Mouse (Mus musculus): ENCODE data around the gene Adam34.
"Not testable (repeated sequence)": the region's sequence is repeated elsewhere in the genome, so short reads cannot be mapped to it uniquely, and the experiment has no call there.

The Adam34 gene

DNA sequence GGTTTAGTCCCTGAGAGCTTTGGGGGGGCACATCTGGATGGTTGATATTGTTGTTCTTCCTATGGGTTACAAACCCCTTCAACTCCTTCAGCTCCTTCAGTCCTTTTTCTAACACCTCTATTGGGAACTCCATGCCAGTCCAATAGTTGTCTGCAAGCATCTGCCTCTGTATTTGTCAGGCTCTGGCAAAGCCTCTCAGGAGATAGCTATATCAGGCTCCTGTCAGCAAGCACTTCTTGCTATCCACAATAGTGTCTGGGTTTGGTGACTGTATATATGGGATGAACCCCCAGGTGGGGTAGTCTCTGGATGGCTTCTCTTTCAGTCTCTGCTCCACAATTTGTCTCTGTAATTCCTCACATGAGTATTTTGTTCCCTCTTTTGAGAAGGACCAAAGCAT is at the start of gene Adam34:
Gene Adam34 (minus strand): TSS at position 101 of the 400 bp plus-strand sequence.
- no peak for DNase-seq

DNA sequence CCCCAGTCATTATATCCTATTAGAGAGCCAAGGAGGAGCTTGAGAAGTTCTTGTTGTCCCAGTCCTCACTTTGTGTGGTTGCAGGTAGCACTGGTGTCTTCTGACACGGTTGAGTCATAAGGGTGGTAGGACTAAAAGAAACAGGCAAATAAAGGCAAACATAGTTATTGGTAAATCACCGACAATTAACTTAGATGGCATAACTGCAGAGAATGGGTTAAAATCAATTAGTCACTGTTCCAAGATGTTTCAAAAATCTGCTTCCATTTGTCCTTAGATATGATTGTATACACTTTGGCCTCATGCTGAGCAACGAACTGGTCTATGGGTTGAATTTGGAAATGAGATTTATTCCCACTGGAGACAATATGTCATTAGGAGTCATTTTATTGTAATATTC is 82.7 kb downstream of the Adam34 start, which contains the start of gene Gm5346:
Gene Gm5346 (minus strand): TSS at position 101 of the 400 bp plus-strand sequence.
- DNase-seq: no peak

DNA sequence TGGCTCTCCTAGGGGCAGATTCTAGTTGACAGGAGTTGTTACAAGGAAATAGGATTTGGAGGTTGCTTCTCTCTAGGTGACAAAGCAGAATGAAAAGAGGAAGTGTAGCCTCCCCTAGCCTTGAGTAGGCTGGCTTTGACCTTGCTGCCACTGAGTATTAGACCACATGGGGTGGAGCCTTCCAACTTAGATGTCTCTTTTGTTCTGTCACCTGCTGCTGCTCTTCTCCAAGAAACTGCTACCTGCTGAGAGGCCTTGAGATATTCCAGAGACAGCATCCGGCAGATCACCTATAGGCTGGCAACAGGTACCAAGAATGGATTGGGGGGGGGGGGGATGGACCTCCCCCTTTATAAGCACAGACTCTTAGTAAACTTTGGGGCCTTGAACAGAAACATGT is 93.8 kb downstream of the Adam34 start:
- no peak for DNase-seq

DNA sequence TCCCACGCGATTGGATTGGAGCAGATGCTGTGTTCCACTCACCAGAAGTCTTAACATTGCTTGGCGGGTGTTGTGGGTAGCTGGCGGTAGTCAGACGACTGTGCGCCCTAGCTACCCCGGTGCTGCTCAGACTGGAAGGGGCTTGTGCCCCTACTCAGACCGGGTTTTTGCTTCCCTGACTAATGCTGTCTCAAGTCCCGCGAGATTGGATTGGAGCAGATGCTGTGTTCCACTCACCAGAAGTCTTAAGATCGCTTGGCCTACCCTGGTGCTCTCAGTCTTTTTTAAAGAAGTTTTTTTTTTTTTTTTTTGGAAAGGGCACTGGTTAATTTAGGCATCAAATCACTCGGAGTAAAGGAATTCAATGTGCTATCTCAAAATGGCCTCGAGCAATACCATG is 106.2 kb downstream of the Adam34 start:
- DNase-seq: not testable (repeated sequence)

DNA sequence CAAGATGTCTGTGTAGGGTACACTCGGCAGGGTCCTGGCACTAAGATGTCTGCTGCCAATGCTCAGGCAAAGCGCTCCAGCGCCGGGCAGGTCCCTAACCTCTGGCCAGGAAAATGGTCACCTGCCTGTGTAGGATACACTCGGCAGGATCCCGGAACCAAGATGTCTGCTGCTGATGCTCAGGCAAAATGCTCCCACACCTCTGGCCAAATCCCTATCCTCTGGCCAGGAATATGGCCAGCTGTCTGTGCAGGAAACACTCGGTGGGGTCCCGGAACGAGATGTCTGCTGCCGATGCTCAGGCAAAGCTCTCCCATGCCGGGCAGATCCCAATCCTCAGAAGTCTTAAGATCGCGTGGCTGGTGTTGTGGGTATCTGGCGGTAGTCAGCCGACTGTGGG is 106.7 kb downstream of the Adam34 start:
- DNase-seq: not testable (repeated sequence)

Data from lung, adult 18-20 months (tissue).